Mouse (Mus musculus) cortical plate, adult 2 months (tissue): ENCODE results near the gene Dock10. TPM values are rescaled to one million over a fixed set of nuclear protein-coding genes. Genes with fewer than 3 reads are reported as not detected.
A peak's percentile ranks its signal among the peaks of the same experiment; 100 is the strongest.

Experiments
- H3K27ac ChIP-seq: fragments of 200-500 bp; 2 replicates; pipeline ENCODE4 v1.5.1; 2012; ENCODE audit warnings: low read length, control low read depth, inconsistent platforms; ENCODE audit not compliant: insufficient read depth
- H3K4me1 ChIP-seq: fragments of 200-500 bp; 2 replicates; pipeline ENCODE4 v1.6.1; 2011; ENCODE audit warnings: low read length; ENCODE audit not compliant: control insufficient read depth, insufficient read depth
- H3K4me3 ChIP-seq: fragments of 200-500 bp; 2 replicates; pipeline ENCODE4 v1.5.1; 2011; ENCODE audit warnings: mild to moderate bottlenecking, low read length, control low read depth; ENCODE audit not compliant: insufficient read depth
- CTCF ChIP-seq: fragments of 200-500 bp; IDR thresholded peaks from 2 replicates; pipeline ENCODE4 v1.5.1; 2011; ENCODE audit warnings: mild to moderate bottlenecking, control low read depth, low read length; ENCODE audit not compliant: insufficient read depth; ENCODE audit errors: extremely low read depth
- POLR2A ChIP-seq: fragments of 200-500 bp; IDR thresholded peaks from 2 replicates; pipeline ENCODE4 v1.6.1; 2011; ENCODE audit warnings: mild to moderate bottlenecking, low read length, control low read depth; ENCODE audit not compliant: insufficient read depth; ENCODE audit errors: extremely low read depth
- polyA plus RNA-seq: library from polyadenylated mRNA; depleted of rRNA; stranded (reverse); fragments of >200 nt; gene quantifications from 2 replicates; pipeline ENCODE4 v1.2.3, GENCODE M21; 2012; rRNA removed

The Dock10 gene
- polyA plus RNA-seq, result 23.3 and 23.8 TPM in 2 replicates

DNA sequence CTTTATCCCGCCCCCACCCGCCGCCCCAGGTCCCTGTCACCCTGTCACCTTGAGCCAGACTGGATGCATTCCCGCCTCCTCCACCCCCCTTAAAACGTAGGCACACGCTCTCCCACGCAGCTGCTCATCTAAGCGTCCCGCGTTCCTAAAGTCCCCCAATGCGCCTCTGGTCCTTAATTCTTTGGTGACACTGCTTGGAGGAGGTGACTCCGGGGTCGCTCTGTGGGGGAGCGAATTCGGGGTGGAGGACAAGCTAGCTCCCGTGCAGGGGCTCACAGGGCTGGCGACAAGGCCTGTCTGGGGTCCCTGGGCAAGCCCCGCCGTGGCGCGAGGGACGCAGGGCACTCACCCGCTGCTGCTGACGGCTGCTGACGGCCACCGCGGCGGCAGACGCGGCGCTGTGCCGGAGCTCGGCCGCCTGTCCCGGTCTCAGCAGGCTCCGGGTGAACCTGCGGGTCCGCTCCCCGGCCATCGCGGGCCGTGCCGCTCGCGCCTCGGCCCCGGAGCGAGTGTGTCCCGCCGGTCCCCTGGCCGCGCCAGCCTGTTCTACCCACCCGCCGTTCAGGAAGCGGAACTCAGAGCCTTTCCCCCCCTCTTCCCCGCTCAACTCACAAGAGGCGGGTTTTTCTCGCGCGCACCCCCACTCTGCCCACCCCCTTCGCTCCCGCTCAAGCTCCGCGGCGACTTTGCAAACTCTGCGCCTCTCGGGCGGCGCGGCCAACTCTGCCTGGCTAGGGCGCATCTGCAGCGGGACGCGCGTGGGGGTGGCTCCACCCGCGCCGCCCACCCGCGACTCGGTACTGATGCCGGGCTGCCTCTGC lies at the start of gene Dock10:
Dock10 (minus strand) TSS at position 551 of the 821 bp plus-strand sequence.
- TF ChIP-seq POLR2A, result no peak
- Histone ChIP-seq H3K4me3 (peak within 1 kb of the TSS; percentile 79), H3K27ac (peak within 1 kb of the TSS; percentile 91), H3K4me1 (no peaks in the 10 kb centered on the region)

DNA sequence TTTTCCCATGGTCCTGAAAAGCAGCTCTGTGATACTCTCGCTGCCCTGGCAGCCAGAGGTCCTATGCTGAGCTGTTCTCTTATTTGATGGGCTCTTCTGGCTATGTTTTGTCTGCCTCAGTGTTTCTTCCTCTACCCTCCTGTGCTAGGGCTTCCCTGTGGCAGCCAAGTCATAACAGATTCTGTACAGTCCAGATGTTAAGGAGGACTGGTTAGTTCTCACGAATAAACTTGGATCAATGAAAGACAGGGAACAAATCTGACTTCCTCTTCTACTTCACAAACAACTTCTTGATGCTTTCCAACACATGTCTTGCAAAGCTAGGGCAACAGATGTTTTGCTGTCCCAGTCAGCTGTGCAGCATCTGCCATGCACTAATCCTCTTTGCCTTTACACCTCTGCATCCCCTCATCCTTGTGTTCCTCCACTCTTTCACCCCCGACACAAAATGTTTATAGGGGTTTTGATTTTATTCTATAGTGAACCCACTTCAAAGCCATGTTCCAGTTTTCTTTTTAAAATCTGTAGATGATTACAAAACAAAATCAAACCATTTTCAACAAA lies 48.6 kb upstream of the Dock10 start:
- no peaks in the 10 kb centered on the region for H3K4me1 ChIP-seq
- H3K27ac ChIP-seq, result no peak overlapping the region
- no peak for TF ChIP-seq POLR2A
- TF ChIP-seq CTCF, result no peak

DNA sequence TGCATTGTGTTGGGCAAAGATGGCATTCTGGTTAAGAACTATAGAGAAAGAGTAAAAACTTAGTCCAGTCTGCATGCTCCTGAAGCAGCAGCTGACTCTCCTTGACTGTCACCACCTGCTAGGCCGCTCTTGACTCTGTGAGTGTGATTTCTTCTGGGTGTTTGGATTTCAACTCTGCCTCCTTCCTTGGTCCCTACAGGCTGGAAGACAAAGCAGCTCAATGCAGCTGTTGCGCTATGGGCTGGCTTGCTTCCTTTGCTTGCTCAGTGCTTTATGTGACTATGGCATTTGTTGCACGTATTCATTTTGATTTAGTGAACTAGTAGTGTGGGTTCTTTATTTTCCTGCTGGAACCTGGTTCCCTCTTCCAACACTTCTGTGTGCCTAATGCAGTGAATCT lies 43.7 kb upstream of the Dock10 start:
- H3K27ac ChIP-seq, result peak overlapping the region; percentile 39
- TF ChIP-seq CTCF (no peak), POLR2A (no peak)
- no peak overlapping the region for H3K4me3 ChIP-seq
- H3K4me1 ChIP-seq, result no peaks in the 10 kb centered on the region

More for the DNA sequence above, 48.6 kb upstream of the Dock10 start:
- H3K4me3 ChIP-seq, result no peak overlapping the region

DNA sequence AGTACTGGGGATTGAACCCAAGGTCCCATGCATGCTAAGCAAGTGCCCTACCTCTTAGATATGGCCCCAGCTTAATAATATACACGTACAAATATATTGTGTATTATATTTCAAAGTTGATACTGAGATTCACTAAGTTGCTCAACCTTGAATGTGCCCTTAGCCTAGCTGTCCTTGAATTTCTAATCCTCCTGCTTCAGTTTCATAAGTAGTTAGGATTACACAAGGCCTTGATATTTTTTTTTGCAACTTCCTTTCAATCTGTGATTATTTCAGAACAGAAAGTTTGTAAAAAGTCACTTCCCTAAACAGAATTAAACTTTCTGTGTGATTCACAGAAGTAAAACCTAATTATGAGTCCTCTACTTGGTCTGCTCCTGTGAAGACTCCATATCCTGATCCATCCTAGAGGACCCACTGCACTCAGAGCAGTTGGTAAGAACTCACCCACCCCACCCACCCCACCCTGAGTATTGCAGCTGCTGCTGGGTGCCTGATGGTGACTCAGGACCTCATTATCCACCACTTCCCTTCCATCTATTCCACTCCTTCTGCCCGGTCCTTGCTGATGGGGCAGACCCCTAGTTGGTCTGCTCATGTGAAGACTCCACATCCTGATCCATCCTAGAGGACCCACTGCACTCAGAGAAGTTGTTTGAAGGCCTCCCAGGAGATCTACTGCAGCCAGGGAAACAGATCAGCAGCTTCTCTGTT lies 26.9 kb upstream of the Dock10 start:
- TF ChIP-seq POLR2A (no peak), CTCF (no peak)
- Histone ChIP-seq H3K27ac (no peak overlapping the region), H3K4me3 (no peak overlapping the region), H3K4me1 (no peaks in the 10 kb centered on the region)

DNA sequence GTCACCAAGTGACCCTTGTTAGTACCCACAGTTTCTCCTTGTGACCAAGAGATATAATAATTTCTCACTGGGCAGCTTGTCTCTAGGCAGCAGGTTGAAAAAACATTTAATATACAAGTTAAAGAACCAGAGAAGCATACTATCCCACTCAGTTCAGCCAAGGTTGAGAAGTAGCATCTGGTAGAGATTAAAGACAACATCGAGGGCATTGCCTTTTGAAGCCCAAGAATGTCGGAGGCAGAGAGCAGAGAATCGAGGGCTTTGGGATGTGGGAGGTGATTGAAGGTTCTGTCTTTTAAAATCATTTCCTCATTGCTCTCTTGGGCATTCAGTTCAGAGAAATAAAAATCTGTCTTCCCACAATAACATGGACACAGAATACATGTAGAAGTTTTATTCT lies 25.8 kb upstream of the Dock10 start:
- TF ChIP-seq POLR2A (no peak), CTCF (no peak)
- Histone ChIP-seq H3K27ac (no peak overlapping the region), H3K4me1 (no peaks in the 10 kb centered on the region)

DNA sequence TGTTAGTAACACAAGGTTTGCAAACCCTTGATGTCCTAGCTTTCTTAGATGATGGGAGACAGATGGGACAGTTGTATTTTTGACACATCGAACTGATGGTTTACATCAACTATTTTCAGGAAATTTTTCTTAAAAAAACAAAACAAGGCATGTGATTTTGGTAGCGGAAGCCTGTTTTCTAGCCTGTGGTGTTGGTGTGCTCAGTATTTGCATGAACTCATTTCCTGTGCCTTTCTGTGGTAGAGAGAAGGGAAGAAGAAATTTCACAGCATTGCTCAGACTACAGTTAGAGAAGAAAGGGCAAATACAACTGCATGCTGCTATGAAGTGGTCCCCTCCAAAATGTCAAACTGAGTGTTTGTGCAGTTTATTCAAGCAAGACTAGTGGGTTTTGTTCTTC lies 7.2 kb upstream of the Dock10 start:
- Histone ChIP-seq H3K27ac (no peak overlapping the region), H3K4me1 (no peaks in the 10 kb centered on the region), H3K4me3 (no peak overlapping the region)
- no peak for TF ChIP-seq CTCF
- no peak for TF ChIP-seq POLR2A

More for the DNA sequence above, 25.8 kb upstream of the Dock10 start:
- no peak overlapping the region for H3K4me3 ChIP-seq

DNA sequence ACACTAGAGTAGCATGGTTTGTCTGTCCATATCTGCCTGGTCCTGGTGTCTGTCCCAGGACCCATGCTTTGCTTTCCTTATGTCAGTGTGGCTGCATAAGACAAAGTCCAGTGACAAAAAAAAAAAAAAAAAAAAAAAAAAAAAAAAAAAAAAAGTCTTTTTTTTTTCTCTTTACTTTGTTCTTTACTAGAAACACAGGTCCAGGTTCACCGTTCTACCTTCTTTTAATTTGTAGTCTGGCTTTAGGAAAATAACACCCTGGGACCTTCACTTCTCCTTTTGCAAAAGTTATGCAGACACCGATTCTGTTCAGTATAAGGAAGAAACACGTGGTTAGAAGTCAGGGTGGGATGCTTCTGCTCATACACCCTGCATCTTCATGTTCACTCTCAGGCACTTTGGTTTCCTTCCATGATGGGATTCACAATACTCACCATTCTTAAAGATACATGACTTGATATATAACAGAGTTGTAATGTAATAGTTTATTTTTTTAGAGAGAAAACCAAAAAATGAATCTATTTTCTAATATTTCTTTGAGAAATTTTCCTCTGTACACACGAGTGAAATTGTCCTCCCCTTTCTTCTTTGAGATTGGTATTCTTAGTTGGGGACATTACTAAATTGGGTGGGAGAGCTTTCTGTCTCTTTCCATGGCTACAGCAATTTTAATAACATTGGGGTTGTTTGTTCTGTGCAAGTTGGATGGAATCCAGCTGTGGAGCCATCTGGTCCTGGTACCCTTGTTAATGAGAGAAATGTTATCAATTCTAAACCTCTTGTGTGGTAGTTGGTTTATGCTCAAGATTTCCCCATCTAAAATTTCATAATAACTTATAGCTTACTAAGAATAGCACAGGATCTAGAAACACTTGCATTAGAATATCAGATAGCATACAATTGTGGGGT lies 5.0 kb upstream of the Dock10 start:
- H3K4me1 ChIP-seq, result no peaks in the 10 kb centered on the region
- H3K4me3 ChIP-seq, result no peak overlapping the region
- H3K27ac ChIP-seq, result no peak overlapping the region
- TF ChIP-seq CTCF (no peak), POLR2A (no peak)

DNA sequence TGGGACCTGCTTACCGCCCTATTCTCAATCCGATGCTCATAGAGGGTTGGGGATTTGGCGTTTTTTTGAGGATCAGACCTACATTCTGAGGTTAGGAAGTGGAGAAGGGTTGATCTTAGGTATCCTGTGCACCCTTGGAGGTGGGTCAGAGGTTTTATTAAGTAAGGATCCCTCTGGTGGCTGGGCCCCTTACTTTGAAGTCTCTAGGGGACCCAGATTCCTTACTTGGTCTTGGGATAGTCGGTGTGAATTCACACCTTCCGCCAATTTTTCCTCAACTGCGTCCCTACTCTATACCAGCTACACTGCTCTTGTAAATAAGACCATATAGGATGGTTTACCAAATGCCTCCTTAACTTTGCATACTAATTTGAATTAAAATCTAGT lies 464 bp upstream of the Dock10 start:
- TF ChIP-seq CTCF (no peak), POLR2A (no peak)
- Histone ChIP-seq H3K4me1 (no peaks in the 10 kb centered on the region), H3K27ac (peak overlapping the region; percentile 91), H3K4me3 (peak overlapping the region; percentile 79)

DNA sequence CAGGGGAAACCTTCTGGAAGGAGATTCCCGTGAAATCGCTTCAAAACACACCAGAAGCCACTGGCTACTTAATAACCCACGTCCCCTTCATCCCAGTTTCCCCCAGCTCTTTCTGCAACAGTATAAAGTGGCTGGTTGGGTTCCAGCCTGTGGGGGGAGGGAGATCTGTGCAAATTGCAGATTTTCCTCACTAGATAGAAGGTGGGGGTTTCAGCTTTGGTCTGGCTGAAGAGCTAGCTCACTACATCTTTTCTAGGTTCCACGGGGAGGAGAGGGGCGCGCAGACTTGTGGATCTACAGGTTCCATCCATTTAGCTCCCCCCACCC lies 714 bp downstream of the Dock10 start:
- no peak for TF ChIP-seq POLR2A
- TF ChIP-seq CTCF, result no peak
- no peaks in the 10 kb centered on the region for H3K4me1 ChIP-seq
- H3K27ac ChIP-seq, result no peak overlapping the region
- H3K4me3 ChIP-seq, result peak overlapping the region; percentile 79
